Mouse (Mus musculus): ENCODE data around the gene Surf4. TPM values are rescaled to one million over a fixed set of nuclear protein-coding genes. Genes with fewer than 3 reads are reported as not detected.

The Surf4 gene
- total RNA-seq, 2 experiments from 2014 or later = 190 to 191 TPM

DNA sequence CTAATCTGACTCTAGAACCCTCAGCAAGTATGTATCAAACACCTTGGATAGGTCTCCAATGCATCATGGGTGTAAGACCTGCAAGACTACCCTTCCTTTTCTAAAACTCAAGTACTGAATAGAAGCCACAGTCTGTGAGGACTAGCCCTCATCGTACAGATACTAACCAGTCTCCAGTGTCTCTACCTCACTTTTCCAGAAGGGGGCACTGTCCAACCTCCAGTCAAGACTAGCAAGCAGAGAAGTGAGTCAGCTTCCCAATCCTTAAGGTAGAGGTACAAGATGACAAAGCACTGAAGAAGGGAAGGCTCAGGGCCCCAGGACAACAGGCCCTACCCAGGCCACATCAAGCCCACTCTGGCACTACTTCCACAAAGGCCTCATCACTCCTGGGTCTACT is 3.3 kb downstream of the Surf4 start:
- DNase-seq = peak; percentile 59 to 80

DNA sequence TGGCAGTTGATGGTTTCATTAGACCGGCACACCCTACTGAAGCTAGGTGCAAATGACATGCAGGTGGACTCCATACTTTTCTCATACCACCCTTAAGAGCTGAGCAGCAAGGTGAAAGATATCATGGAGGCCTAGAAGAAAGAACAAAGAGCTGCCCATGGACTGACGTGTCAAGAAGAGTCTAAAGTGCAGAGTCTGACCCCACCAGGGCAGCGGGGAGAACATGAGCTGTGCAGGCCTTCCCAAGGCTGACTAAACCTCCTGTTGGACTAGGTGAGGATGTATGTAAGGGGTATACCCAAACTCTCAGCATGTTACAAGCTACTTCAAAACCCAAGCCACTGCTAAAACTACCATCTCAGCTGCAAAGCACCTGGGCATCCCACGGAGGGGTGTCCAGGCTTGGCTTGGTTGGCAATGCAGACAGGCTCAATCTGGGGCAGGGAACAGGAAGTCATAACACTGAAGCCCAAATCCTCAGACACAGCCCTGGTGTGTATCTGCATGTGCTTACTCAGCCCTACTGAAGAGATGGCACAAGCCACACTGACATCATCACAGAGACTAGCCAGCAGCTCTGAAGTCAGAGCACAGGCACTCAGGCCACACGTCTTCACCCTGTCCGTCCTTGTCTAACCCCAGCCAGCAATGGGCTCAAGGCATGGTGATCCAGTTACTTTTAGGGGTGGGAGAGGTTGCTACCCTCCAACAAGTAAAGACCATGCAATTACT is 5.8 kb downstream of the Surf4 start:
- no peak for DNase-seq

DNA sequence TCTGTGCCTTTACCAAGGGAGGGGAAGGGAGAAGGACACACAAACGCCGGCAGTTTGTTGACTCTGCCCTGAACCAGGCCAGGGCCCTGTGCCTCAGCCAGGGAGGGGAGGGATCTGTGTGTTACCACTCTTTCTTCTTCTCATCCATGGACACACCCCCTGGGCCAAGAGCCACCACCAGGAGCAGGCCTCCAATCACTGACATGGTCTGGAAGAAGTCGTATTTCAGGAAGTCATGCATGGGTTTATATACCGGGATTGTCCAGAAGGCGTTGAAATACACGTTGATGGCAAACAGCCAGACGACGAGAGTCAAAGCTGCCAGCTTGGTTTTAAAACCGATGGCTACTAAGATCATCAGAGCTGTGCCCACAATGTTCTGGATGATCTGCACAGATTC is 11.9 kb downstream of the Surf4 start:
- DNase-seq = peak; percentile 74 to 81

DNA sequence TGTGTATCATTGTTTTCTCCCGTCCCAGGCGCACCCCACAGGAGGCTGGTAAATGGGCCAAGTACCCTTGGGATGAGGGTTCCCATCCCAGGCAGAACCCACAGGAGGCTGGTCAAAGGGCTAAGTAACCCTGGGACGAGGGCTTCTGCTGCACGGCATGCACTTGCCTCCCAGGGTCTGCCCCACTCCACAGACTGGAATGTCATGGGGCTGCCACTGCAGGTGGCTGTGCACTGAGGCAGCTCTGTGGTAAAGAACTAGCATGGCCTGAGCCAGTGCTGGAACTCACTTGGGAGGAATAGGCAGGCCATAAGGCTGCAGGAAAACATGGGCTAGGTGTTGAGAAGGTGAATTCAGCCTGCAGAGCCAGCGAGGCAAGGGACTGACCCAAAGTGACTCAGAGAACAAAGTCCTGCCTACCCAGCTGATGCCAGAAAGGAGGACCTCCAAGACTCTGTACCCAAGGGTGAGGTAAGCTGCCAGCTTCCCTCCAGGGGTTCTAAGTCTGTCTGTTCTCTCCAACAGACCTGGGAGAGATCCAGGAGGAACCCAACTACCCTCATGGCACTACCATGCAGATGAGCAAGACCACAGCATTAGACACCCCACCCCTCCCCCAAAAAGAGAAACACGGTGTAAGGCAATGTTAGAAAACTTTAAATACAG is 13.4 kb downstream of the Surf4 start:
- no peak for DNase-seq

DNA sequence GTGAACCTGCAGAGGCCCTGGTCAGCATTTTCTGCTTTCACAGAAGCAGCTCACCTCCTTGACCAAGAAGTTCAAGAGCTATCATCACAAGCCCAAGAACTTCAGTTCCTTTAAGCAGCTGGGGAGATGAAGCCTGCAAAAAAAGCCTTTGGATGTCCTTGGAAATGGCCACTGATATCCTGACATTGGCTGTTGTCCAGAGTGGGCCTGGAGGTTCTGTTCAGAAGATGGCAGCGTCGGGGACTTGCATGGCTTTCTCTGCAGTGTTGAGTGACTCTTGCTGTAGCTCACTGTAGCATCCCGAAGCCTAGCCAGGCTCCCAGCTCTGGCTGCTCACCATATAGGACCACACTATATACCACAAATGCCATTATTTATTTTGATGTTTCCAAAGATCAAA is 14.0 kb downstream of the Surf4 start:
- peak; percentile 55 to 62 for DNase-seq

DNA sequence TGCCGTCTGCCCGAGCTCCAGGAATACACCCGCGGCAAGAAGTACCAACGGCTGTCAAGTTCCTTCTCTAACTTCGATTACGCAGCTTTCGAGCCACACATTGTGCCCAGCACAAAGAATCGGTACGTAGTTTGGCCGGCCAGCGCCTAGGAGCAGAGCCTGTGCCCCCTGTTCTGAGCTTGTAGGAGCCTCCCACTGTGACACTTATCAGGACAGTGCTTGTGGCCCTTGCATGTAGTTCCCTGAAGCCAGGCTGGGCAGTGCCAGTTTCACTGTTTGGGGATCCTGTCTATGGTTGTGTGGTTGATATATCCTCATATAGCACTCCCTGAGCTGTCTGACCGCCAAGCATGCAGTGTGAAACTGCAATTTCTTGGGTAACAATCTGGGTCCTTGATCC is 17.0 kb downstream of the Surf4 start:
- DNase-seq = no peak

DNA sequence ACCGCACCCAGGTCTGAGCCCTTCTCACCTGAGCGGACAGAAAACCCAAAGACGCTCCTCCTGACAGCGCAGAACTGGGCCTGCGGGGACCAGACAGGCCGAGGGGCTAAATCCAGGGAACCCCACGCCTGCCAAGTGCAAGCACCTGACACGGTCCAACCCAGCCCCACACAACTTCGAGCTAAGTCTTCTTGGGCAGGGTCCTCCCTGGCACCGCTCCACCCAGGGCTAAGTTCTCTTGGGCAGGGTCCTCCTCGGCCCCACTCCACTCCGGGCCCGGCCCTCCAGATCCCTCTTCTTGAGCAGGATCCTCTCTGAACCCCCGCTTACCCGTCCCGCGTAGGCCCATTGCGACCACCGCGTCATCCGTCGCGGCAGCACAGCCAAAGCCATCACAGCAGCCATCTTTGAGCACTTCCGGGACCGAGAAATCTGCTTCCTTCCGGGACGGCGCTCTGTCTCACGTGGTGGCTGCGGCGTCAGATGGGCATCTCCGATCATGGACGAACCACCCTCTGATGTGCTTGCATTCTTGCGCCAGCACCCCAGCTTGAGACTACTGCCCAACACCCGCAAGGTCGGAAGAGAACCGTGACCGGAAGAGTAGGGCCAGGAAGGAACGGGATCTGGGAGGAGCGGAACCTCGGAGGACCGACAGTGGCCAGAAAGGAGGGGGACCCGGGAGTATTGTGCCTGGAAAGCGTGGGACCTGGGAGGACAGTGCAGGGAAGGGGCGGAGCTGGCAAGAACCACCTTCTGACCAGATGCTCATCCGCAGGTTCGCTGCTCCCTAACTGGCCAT is 17.6 kb downstream of the Surf4 start, which contains the start of the genes Surf2 and Surf1:
TSS of gene Surf2 (plus strand) at position 441 of the 802 bp plus-strand sequence.
TSS of gene Surf1 (minus strand) at position 604 of the 802 bp plus-strand sequence.
- DNase-seq = peak; percentile 87 to 90

DNA sequence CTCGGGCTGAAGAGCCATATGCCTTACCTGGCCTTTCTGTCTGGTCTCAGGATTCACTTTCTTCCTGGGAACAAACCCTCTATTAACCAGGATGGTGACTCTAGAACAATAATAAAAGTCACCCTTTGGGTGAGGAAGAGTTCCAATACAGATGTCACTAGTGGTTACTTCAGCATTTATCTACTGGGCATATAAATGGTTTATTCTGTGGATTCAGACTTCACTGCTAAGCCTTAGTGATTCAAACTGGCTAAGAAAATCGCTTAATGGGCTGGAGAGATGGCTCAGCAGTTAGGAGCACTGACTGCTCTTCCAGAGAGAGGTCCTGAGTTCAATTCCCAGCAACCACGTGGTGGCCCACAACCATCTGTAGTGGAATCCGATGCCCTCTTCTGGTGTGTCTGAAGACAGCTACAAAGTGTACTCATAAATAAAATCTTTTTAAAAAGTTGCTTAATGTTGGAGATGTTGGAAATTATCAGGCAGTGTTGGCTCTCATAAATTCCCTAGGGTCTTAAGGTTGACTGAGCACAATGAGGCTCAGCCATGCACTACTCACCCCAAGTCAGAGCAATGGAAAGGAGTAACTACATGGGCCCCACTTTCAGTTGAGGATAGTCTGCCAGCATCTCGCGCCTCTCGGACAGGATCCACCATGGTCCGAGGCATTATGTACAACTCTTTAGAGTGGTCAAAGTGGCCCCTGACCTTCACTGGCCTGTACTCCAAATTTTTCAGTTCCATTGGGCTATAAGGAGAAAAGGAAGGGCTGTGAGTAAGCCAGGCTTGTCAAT is 19.4 kb downstream of the Surf4 start:
- no peak for DNase-seq

DNA sequence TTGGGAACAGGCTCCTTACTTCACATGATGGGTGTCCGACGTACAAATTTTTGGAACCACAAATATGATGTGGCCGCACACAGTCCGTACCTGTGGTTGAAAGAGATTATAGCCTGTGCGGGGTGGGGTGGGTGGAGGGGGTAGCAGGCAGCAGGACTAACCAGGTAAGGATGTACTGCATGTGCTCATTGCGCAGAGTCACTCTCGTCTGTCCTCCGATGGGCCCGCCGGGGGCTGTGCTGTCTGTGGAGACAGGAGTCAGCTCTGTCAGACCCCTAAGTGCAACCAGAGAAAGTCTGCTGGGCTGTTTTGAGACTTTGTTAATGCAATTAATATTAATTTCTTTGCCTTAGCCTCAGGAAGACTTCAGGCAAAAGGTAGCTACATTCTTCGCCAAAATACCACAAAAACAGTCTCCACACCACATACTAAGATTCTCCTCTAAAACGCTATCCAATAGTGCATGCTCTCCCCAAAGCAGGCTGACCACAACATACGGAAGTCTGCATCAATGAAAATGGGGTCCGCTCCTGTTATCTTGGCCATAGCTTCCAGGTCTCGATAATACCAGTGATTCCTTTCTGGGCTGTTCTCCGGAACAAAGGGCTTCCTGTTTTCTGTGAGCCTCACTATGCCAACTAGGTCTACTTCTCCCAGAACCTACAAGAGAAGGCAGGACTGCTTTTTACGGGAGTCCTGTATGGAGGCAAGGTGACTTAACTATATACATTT is 20.1 kb downstream of the Surf4 start:
- DNase-seq = no peak

DNA sequence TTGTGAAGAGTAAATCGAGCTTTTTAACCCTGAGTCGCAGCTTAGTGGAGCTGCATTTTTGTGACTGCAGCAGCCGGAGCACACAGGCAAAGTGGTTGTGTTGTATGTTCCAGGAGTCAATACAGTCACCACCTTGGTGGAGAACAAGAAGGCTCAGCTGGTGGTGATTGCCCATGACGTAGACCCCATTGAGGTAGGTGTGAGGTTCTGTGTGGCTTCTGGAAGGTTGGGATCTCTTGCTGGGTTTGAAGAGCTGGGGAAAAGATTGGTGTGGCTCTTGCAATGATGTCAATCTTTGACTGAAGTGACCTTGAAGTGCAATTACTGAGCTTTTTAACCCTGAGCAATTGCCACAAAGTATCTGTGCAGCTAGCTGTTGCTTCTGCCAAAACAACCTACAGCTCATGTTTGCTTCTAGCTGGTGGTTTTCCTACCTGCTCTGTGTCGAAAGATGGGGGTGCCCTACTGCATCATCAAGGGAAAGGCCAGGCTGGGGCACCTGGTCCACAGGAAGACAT is 21.4 kb downstream of the Surf4 start:
- no peak for DNase-seq

DNA sequence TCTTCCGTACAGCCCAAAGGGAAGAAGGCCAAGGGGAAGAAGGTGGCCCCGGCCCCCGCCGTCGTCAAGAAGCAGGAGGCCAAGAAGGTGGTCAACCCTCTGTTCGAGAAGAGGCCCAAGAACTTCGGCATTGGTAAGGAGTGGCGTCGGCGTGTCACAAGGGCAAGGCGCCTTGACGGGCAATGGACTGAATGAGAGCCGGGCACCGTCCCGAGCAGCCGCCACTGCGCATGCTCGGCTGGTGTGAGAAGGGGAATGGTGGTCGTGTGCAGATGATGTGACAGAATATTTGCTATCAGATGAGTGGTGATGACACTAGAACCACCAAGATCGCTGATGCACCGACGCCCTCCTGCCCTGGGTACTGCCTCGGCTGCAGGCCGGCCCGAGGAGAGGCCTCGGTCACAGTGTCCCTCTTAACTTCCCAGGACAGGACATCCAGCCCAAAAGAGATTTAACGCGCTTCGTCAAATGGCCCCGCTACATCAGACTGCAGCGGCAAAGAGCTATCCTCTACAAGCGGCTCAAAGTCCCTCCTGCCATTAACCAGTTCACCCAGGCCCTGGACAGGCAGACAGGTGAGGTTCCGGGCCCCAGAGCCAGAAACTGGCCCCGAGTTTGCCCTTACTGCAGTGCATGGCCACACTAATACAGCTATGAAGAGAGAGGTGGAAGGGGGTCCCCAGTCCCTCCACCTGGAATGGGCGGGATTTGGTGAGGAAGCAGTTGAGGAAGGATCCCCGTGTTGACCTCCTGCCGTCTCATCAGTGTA is 22.5 kb downstream of the Surf4 start:
- peak; percentile 63 to 64 for DNase-seq

DNA sequence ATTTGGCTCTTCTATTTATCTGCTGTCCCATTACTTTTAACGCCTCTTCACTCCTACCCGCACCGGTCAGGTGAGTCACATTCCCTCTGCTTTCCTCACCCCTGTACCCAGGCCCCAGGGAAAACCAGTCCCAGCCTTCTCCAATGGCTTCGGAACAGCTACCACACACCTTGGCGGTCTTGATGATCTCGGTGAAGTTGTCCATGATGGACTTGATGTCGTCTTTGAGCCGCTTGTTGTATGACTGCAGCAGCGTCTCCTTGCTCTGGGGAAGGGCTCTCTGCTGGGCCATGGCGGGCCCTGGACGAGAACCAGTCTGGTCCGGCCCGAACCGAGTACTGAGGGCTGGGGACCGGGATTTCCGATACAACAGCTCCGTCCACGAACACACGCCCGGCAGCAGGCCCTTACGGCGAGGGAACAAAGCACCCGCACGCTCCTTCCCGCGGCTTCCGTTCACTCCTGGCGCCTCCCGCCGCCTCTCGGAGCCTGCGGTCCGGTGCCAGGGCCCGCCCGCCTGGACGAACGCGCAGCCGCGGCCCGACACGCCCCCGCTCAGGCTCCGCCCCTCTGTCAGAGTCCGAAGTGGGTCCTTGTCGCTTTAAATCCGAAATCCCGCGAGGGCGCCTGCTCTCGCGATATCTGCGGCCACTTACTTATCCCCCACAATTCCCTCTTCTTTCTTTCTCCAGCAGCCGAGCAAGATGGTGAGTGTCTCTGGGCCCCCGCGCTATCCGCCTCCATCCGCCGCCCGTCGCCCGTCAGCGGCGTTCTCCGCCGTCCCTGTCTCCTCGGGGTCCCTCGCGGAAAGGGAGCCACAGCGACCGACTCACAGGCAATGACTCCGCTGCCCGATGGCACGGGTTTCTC is 23.4 kb downstream of the Surf4 start, which contains the start of the genes Med22 and Rpl7a:
TSS of gene Med22 (minus strand) at position 554 of the 870 bp plus-strand sequence.
TSS of gene Rpl7a (plus strand) at position 641 of the 870 bp plus-strand sequence.
- peak; percentile 100 for DNase-seq

DNA sequence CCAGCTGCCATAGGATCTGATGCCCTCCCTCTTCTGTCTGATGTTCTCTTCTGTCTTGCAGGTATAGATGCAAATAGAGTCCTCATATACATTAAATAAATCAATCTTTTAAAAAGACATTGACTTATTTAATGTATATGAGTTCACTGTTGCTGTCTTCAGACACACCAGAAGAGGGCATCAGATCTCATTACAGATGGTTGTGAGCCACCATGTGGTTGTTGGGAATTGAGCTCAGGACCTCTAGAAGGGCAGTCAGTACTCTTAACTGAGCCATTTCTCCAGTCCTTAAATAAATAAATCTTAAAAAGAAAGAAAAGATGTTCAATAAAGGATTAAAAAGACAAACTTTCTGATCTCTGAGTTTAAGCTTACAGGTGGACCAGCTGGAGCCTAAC is 24.3 kb downstream of the Surf4 start:
- no peak for DNase-seq

DNA sequence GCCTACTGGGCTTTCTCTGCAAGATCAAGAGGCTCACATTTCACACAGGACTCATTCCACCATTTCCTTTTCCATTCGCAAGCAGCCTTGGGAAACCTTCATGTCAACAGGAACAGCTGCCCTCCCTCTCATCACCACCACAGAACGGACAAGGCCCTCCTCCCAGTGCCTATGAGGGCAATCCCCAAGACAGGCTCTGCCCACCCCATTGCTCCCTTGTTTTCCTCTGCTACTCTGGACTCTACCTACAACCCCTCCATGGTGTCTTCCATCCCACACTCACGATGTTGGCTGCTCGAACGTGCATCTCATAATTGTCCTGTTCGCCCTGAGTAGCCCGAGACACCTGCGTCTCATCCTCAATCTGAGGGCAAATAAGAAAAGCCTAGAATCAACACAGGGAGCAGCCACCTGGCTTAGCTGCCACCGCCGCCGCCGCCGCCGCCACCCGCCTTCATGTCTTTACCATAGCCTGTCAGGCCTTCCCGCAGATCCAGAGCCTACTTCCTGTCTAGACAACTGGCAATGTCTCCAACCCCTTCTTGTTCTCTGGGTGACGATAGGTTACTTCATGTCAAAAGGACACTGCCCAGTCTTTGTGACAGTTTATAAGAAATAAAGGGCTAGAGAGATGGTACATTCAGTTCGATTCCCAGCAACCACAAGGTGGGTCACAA is 24.9 kb downstream of the Surf4 start:
- no peak for DNase-seq

DNA sequence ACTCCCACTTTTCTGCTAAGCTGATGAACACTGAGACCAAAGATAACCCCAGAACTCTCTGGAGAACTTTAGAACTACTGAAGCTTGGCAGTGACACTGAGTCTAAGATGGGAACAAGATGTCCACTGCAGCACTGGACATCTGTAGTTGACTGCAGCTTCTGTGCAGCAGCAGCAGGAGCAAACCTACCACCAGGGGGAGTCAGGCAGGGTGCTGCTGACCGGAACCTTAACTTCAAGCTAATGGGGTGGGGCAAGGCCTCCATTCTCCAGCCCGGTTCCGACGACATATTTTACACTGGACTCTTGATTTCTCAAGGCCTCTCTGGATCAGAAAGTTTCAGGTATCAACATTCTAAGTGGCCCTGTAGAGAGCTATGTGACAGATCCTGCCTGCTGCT is 26.6 kb downstream of the Surf4 start:
- peak; percentile 60 to 83 for DNase-seq

DNA sequence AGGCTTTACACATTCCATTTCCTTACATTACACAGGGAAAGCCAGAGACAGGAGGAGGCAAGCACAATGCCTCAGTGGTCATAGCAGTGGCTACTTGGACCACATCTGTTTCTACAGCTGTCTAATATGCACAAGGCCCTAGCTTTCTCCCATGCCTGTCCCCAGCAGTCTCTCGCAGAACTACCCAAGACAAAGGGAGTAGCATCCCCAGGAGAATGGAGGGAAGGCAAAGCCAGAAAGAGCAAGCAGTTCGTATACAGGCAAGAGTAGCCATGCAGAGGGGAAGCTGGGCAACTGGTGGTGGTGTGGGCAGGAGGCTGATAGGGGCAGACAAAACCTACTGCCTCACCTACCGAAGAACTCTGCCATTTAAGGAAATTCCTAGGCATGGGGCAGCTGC is 27.3 kb downstream of the Surf4 start:
- DNase-seq = no peak

DNA sequence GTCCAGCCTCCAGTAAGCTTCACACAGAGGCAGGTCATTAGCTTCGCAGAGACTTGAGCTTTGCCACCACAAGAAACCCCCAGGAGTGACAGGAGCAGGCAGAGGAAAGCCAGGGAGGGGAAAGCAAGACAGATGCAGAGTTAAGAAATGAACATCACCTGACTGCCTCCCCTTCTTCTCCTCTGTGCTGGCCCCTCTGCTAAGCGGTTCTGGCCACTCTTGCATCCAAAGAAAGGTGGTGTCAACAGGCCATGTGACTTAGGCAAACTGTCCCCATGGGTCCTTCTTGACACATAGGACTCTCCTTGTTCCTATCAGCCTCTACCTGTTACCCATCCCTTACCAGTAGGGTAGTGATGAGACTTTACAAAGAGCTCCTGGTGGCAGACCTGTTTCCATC is 27.8 kb downstream of the Surf4 start:
- no peak for DNase-seq

DNA sequence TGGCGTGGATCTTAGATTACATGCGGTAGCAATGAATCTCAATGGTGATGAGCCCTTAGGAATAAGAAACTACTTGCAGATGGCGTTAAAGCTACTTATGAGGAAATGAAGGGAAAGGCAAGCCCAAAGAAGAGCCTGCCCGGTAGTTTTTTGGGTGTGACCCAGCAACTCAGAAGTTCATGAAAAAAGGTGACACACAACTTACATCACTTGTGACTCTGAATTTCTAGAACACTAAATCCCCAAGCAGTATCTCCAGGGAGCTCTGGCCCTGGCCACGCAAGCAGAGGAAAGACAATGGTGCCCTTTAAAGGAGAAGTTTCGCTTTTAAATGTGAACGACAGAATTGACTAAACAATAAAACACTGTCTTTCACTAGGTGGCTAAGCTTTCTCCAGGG is 30.4 kb downstream of the Surf4 start:
- DNase-seq = no peak

Measured in adrenal gland, postnatal 36 days (tissue).